Mouse (Mus musculus) embryo, embryonic 11.5 days (tissue): ENCODE results near the gene 1700001J03Rik.
A peak's percentile ranks its signal among the peaks of the same experiment; 100 is the strongest.
"Not testable (repeated sequence)": the region's sequence is repeated elsewhere in the genome, so short reads cannot be mapped to it uniquely, and the experiment has no call there.

Experiments
- DNase-seq: peaks from one replicate; pipeline ENCODE4 v3.0.0-alpha.2; 2012; ENCODE audit warnings: low read depth, low spot score

1700001J03Rik gene

DNA sequence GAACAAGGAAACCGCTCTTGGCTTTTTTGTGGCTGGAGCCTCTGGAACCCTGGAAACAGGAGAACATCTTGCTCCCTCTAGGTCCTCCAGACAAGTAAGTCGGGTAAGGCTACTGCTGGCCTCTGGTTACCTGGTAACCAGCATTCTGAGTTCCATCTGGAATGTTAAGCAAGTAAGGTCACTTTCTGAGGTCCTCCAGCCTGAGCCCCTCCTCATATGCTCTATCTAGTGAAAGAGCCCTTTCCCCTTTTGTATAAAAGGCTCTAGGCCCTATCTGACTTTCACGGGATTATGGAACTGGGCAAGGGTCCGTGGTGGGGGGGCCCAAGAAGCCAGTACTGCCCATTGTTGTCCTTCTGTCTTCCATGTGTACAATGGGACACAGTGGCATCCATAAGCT is at the start of gene 1700001J03Rik:
1700001J03Rik (minus strand) TSS at position 101 of the 400 bp plus-strand sequence.
- DNase-seq = not testable (repeated sequence)

DNA sequence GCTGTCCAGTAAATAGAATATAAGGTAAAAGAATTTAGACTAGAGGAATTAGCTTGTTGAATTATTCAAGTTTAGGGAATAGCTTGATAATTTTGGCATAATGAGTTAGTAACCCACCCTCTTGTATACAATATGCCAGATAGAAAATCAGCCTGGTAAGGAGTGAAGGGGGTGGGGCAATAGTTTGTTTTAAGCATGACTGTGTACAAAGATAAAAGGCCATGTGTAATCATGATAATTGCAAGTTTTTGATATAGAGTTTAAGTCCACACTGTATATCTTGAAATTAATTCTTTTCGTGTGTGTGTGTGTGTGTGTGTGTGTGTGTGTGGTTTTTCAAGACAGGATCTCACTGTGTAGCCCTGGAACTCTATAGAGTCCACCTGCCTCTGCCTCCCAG is 49.2 kb upstream of the 1700001J03Rik start:
- DNase-seq = no peak

DNA sequence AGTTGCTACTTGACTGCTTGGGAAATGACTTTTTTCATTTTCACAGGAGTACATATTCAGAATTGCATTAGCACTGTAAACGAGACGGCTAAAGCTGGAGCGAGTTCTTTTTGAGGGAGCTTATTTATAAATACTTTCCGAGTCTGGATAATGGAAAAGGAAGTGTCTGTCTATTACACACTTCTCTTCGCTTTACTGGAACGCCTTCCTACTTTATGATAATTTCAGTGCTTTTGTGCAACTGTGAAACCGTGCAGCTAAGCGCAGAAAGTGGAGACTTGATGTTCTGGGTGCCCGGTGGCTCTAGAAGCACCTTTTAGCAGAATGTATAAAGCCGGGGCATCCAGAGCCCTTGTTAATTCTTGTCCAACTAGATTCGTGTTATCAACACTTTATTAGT is 47.7 kb upstream of the 1700001J03Rik start:
- no peak for DNase-seq

- DNase-seq = no peak
Measured at GRCm38 (mm10) chr5:146232056-146232675, 47.1 kb upstream of the 1700001J03Rik start.

GRCm38 (mm10) chr5:146231655-146231996 is 46.5 kb upstream of the 1700001J03Rik start:
- DNase-seq = no peak

DNA sequence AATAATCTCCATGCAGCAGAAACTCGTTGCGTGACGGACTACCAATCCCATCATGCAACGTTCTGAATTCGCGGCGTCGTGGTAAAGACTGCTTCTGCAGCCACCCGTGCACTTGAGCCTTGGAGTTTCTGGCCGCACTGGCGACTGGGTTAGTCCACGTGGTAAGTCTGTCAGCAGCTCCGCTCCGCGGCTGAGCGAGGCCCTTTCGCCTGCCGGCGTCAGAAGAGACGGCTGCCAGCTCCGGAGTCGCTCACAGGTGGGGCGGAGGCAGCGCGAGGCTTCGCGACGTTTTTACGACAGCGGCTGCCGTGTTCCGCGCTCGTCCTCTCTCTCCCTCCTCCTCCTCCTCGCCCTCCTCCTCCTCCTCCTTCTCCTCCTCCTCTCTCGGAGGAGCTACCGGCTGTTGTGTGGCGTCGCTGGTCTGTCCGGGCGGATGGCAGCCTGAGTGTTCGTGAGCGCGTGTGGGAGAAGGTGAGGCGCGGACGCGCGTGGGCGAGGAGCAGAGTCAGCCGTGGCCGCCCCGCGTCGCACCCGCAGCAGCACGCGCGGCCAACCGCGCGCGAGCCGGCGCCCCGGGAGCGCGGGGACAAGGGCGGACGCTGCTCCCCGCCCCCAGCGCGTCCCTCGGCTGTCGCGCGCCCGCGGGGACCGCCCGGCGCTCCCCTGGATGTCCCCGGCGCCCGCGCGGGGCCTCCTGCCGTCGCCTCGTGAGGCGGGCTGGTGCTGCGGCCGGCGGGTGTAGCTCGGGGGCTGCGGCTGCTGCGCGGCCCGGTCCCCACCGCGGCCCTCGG is 46.0 kb upstream of the 1700001J03Rik start, which contains the start of gene Cdk8:
Cdk8 (plus strand) TSS at position 367 of the 791 bp plus-strand sequence.
- DNase-seq = peak; percentile 88

- DNase-seq = no peak
Measured at GRCm38 (mm10) chr5:146229869-146230650, 45.0 kb upstream of the 1700001J03Rik start.

DNA sequence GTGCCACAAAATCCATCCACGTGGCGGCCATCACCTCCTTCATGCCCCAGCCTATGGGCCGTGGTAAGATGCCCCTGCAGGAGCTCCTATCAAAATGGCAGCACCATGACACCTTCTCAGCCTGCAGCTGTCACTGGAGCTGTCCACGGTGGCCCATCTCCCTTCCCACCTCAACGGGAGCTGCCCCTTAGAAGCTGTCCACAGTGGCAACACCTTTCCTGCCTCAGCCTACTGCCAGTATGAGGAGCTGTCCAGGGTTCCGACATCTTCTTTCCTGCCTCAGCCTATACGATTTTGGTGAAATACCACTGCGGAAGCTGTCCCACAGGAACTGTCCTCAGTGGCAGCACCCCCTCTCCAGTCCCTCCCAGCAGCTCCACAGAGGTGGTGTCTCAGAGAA is 42.4 kb upstream of the 1700001J03Rik start:
- DNase-seq = no peak

GRCm38 (mm10) chr5:146223786-146224185 is 38.7 kb upstream of the 1700001J03Rik start:
- no peak for DNase-seq

GRCm38 (mm10) chr5:146221722-146222121 is 36.6 kb upstream of the 1700001J03Rik start:
- no peak for DNase-seq

- peak; percentile 89 for DNase-seq
Measured at GRCm38 (mm10) chr5:146220879-146221714, 36.0 kb upstream of the 1700001J03Rik start, which contains the start of gene Rnf6. Gene Rnf6 (minus strand): TSS chr5:146221555.

- DNase-seq = no peak
Measured at GRCm38 (mm10) chr5:146220501-146220878, 35.4 kb upstream of the 1700001J03Rik start.

DNA sequence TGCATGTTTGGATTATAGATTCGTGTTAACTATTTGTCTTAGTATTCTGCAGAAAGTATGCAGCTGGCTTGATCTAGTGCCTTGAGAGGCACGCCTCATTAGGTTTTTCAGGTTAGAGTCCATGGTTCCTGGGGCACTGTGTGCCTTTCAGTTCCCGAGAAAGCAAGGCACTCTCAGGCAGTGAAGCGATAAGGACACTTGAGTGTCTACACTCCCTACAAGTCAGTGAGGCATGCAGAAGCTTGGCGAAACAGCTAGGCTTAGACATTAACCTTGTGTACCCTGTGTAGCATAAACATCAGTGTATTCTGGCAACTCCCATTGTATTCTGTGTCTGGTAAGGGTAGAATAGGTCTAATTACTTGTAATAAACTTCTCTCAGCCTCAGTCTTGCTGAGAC is 20.4 kb upstream of the 1700001J03Rik start:
- no peak for DNase-seq

- no peak for DNase-seq
Measured at GRCm38 (mm10) chr5:146203921-146204320, 18.8 kb upstream of the 1700001J03Rik start.

GRCm38 (mm10) chr5:146200580-146200979 is 15.5 kb upstream of the 1700001J03Rik start:
- no peak for DNase-seq

- no peak for DNase-seq
Measured at GRCm38 (mm10) chr5:146199540-146199939, 14.4 kb upstream of the 1700001J03Rik start.

DNA sequence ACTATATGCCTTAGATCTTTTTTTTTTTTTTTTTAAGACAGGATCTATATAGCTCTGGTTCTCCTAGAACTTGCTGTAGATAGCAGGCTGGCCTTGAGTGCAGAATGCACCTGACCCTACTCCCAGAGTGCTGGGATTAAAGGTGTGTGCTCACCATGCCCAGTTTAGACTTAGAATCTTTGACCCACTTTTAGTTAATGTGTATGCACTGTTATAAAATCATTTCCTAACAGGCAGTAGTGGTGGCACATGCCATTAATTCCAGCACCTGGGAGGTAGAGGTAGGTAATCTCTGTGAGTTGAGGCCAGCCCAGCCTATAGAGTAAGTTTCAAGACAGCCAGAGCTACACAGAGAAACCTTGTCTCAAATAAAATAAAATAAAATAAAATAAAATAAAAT is 14.0 kb upstream of the 1700001J03Rik start:
- no peak for DNase-seq

DNA sequence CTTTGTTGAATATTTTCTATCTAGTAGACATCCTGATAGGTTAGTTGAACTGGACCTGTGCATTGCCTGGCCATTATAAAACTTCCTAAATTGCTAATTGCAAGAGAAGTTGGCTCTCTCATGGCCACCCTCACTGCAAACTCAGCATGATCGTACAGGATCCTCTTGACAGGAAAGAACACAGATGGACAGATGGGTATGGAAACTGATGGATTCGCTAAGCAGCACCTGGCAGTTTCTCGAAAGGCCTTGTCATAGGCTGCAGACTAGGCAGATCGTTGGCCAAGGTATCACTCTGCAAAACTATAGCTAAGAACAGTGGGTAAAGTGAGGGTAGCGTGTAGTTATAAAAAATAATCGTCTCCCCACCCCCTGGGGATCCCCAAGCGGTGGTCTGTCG is 8.3 kb upstream of the 1700001J03Rik start:
- no peak for DNase-seq

DNA sequence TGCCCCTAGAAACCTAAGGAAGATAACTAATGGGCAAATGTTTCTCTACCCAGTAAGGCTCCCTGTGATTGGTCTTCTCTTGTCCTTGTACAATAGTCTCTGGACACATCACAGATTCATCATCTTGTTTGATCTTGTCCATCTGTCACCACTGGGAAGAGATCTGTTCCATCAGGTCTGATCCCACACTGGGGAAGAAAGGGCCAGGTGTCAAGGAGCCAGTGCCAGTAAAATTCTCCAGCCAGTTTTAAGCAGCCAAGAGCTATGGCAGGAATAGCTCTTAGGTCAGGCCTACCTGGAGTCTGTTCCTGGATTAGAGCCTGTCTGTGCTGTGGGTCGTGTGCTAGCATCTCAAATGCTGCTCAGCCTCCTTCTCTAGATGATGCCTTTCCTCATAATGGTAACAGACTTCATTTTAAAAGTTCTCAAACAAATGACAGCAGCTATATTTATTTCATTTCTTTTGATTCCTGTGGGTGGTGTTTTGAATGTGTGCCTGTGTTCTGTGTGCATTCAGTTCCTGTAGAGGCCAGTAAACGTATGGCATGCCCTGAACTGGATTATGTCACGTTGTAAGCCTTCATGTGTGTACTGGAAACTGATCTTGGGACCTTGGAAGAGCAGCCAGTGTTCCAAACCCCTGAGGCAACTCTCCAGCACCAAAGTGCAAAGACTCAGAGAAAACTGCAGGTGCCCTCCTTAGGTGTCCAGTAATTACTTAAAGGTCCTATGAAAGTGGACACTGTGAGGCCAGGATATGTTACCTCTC is 5.6 kb upstream of the 1700001J03Rik start:
- DNase-seq = no peak

DNA sequence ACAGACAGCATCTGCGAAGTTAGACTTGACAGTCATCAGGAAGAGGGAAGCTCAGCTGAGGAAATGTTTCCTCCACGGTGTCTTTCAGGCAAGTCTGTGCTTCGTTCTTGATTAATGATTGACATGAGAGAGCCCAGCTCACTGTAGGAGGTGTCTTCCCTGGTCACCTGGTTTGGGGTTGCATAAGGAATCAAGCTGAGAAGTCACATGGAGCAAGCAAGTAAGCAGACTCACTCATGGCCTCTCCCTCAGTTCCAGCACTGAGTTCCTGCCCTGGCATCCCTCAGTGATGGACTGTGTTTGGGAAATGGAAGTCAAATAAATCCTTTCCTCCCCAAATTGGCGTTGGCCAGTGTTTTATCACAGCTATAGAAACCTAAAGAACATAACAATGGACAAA is 5.0 kb upstream of the 1700001J03Rik start:
- DNase-seq = no peak

DNA sequence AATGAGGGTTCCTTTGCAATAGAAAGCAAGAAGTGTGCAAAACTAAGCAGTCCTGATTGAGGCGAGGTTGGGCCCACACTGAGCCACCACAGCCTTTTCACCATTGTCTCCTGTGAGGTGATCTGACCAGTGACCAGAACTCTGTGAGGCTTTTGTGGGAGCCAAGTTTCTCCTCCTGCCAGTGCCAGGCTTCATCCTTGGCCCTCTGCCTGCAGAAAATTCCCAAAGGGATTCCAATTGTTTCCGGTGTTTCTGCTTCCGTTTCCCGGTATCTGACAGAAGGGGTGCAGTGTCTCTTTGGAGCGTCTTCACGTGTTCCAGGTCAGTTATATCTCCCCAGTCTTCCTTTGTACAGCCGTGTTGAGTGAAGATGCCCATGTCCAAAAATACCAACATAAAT is 3.6 kb upstream of the 1700001J03Rik start:
- DNase-seq = no peak
